Mouse (Mus musculus) liver, embryonic 13.5 days (tissue): Measurements from ENCODE around the gene Cd36. TPM values are rescaled to one million over a fixed set of nuclear protein-coding genes. Genes with fewer than 3 reads are reported as not detected.
A peak's percentile ranks its signal among the peaks of the same experiment; 100 is the strongest.
"Not testable (repeated sequence)": the region's sequence is repeated elsewhere in the genome, so short reads cannot be mapped to it uniquely, and the experiment has no call there.

Experiments
- ATAC-seq: fragments of 200-750 bp; cut with Nextera tagmentation; 2 replicates; pipeline ENCODE4 v1.8.0; 2017; ENCODE audit warnings: low read depth, mild to moderate bottlenecking, moderate number of reproducible peaks, moderate library complexity
- DNase-seq: peaks from one replicate; pipeline ENCODE4 v3.0.0; 2022
- H3K27ac ChIP-seq: fragments of 300-500 bp; sonication (generic); 2 replicates; pipeline ENCODE4 v1.5.1; 2015; ENCODE audit warnings: moderate library complexity, mild to moderate bottlenecking, inconsistent platforms
- H3K27me3 ChIP-seq: fragments of 300-500 bp; sonication (generic); 2 replicates; pipeline ENCODE4 v1.6.1; 2015; ENCODE audit warnings: mild to moderate bottlenecking, inconsistent platforms
- H3K36me3 ChIP-seq: fragments of 300-500 bp; sonication (generic); 2 replicates; pipeline ENCODE4 v1.6.1; 2015; ENCODE audit warnings: mild to moderate bottlenecking, inconsistent platforms
- H3K4me1 ChIP-seq: fragments of 300-500 bp; sonication (generic); replicated peaks from 2 replicates; pipeline ENCODE4 v1.6.1; 2015; ENCODE audit warnings: inconsistent platforms
- H3K4me2 ChIP-seq: fragments of 300-500 bp; sonication (generic); 2 replicates; pipeline ENCODE4 v1.6.1; 2015; ENCODE audit warnings: inconsistent platforms, mild to moderate bottlenecking, moderate library complexity
- H3K4me3 ChIP-seq: fragments of 300-500 bp; sonication (generic); replicated peaks from 2 replicates; pipeline ENCODE4 v1.5.1; 2015; ENCODE audit warnings: mild to moderate bottlenecking, inconsistent platforms
- H3K9ac ChIP-seq: fragments of 300-500 bp; sonication (generic); 2 replicates; pipeline ENCODE4 v1.6.1; 2015; ENCODE audit warnings: mild to moderate bottlenecking, inconsistent platforms
- H3K9me3 ChIP-seq: fragments of 300-500 bp; sonication (generic); replicated peaks from 2 replicates; pipeline ENCODE4 v1.6.1; 2016; ENCODE audit warnings: inconsistent platforms
- WGBS: fragments of 180-500 bp; shearing (Covaris S2); methylation state at CpG from one replicate; pipeline ENCODE4 v1.1.7; 2015; ENCODE audit not compliant: insufficient replicate concordance; 5-methylcytosine and 5-hydroxymethylcytosine counted together
- polyA plus RNA-seq: library from polyadenylated mRNA; unstranded; fragments of >200 nt; fragmentation: Nextera tagmentation; extraction: Ambion mirVana; gene quantifications from 2 replicates; pipeline ENCODE4 v1.2.1, GENCODE M21; 2015

The Cd36 gene
- polyA plus RNA-seq = 16.0 and 19.8 TPM in 2 replicates

GRCm38 (mm10) chr5:17888598-17888997, at the start of gene Cd36:
Cd36 (minus strand) TSS chr5:17888801.
- H3K4me3 ChIP-seq = no peak within 1 kb of the TSS
- no peak within 1 kb of the TSS for H3K4me2 ChIP-seq
- ATAC-seq (no peak), DNase-seq (no peak)
- 39% methylated on average over 5 of the region's 5 CpGs for WGBS
- no peak within 1 kb of the TSS for H3K27ac ChIP-seq
- no peaks in the 10 kb centered on the region for H3K4me1 ChIP-seq
- no peaks in the 10 kb centered on the region for H3K27me3 ChIP-seq
- H3K9ac ChIP-seq = no peak within 1 kb of the TSS
- H3K9me3 ChIP-seq = no peaks in the 10 kb centered on the region
- no peaks in the 10 kb centered on the region for H3K36me3 ChIP-seq

GRCm38 (mm10) chr5:17934501-17934900, 45.9 kb upstream of the Cd36 start:
- H3K9me3 ChIP-seq = no peaks in the 10 kb centered on the region
- ATAC-seq (no peak), DNase-seq (no peak)
- no peaks in the 10 kb centered on the region for H3K27me3 ChIP-seq
- no peak overlapping the region for H3K4me2 ChIP-seq
- H3K9ac ChIP-seq = no peak overlapping the region
- peaks cover 10% of the 10 kb centered on the region for H3K4me1 ChIP-seq
- no peaks in the 10 kb centered on the region for H3K36me3 ChIP-seq
- H3K4me3 ChIP-seq = no peak overlapping the region
- H3K27ac ChIP-seq = no peak overlapping the region
- 50% methylated on average over 1 of the region's 1 CpGs for whole genome bisulfite sequencing

GRCm38 (mm10) chr5:17931588-17931987, 43.0 kb upstream of the Cd36 start:
- H3K9ac ChIP-seq, H3K4me3 ChIP-seq, H3K9me3 ChIP-seq, H3K36me3 ChIP-seq, DNase-seq, H3K4me2 ChIP-seq, H3K27ac ChIP-seq, ATAC-seq, H3K27me3 ChIP-seq, H3K4me1 ChIP-seq: not testable (repeated sequence)
- 83% methylated on average over 2 of the region's 2 CpGs for WGBS

GRCm38 (mm10) chr5:17929006-17929567, 40.5 kb upstream of the Cd36 start:
- Histone ChIP-seq H3K9ac (no peak overlapping the region), H3K4me1 (no peaks in the 10 kb centered on the region), H3K4me3 (no peak overlapping the region), H3K9me3 (no peaks in the 10 kb centered on the region), H3K27ac (no peak overlapping the region), H3K27me3 (no peaks in the 10 kb centered on the region), H3K4me2 (no peak overlapping the region), H3K36me3 (no peaks in the 10 kb centered on the region)
- ATAC-seq = no peak
- DNase-seq = no peak
- 55% methylated on average over 7 of the region's 7 CpGs for WGBS

- Histone ChIP-seq H3K4me1 (no peaks in the 10 kb centered on the region), H3K27me3 (no peaks in the 10 kb centered on the region), H3K36me3 (no peaks in the 10 kb centered on the region), H3K27ac (no peak overlapping the region), H3K9ac (no peak overlapping the region), H3K9me3 (no peaks in the 10 kb centered on the region), H3K4me3 (no peak overlapping the region), H3K4me2 (no peak overlapping the region)
- ATAC-seq (no peak), DNase-seq (no peak)
- WGBS = 36% methylated on average over 4 of the region's 4 CpGs
These were observed 39.9 kb upstream of the Cd36 start for GRCm38 (mm10) chr5:17928471-17928870.

- Histone ChIP-seq H3K36me3 (no peaks in the 10 kb centered on the region), H3K27me3 (no peaks in the 10 kb centered on the region), H3K4me2 (no peak overlapping the region), H3K9ac (no peak overlapping the region), H3K9me3 (no peaks in the 10 kb centered on the region), H3K4me1 (no peaks in the 10 kb centered on the region), H3K27ac (no peak overlapping the region), H3K4me3 (no peak overlapping the region)
- WGBS = 33% methylated on average over 2 of the region's 2 CpGs
- ATAC-seq (no peak), DNase-seq (no peak)
These were observed 35.5 kb upstream of the Cd36 start for GRCm38 (mm10) chr5:17924085-17924518.

- no peaks in the 10 kb centered on the region for H3K9me3 ChIP-seq
- no peak overlapping the region for H3K9ac ChIP-seq
- no peak overlapping the region for H3K4me3 ChIP-seq
- no peaks in the 10 kb centered on the region for H3K27me3 ChIP-seq
- DNase-seq = no peak
- H3K4me1 ChIP-seq = no peaks in the 10 kb centered on the region
- no peak overlapping the region for H3K4me2 ChIP-seq
- no peak overlapping the region for H3K27ac ChIP-seq
- WGBS = 52% methylated on average over 3 of the region's 3 CpGs
- no peaks in the 10 kb centered on the region for H3K36me3 ChIP-seq
- ATAC-seq = no peak
These were observed 35.0 kb upstream of the Cd36 start for GRCm38 (mm10) chr5:17923648-17924047.

GRCm38 (mm10) chr5:17918966-17919365, 30.4 kb upstream of the Cd36 start:
- DNase-seq = no peak

GRCm38 (mm10) chr5:17904766-17905165, 16.2 kb upstream of the Cd36 start:
- no peaks in the 10 kb centered on the region for H3K9me3 ChIP-seq
- H3K27ac ChIP-seq = no peak overlapping the region
- no peaks in the 10 kb centered on the region for H3K36me3 ChIP-seq
- no peak overlapping the region for H3K4me2 ChIP-seq
- no peak overlapping the region for H3K9ac ChIP-seq
- no peaks in the 10 kb centered on the region for H3K27me3 ChIP-seq
- no peak overlapping the region for H3K4me3 ChIP-seq
- no peaks in the 10 kb centered on the region for H3K4me1 ChIP-seq
- ATAC-seq = no peak
- no peak for DNase-seq
- 61% methylated on average over 7 of the region's 7 CpGs for WGBS

More at GRCm38 (mm10) chr5:17918966-17919365, 30.4 kb upstream of the Cd36 start:
- Histone ChIP-seq H3K27ac (no peak overlapping the region), H3K9me3 (no peaks in the 10 kb centered on the region), H3K4me2 (no peak overlapping the region), H3K4me3 (no peak overlapping the region), H3K4me1 (no peaks in the 10 kb centered on the region), H3K9ac (no peak overlapping the region), H3K36me3 (no peaks in the 10 kb centered on the region), H3K27me3 (no peaks in the 10 kb centered on the region)
- no peak for ATAC-seq
- 74% methylated on average over 5 of the region's 5 CpGs for whole genome bisulfite sequencing

GRCm38 (mm10) chr5:17898948-17899347, 10.3 kb upstream of the Cd36 start:
- Histone ChIP-seq H3K9me3 (no peaks in the 10 kb centered on the region), H3K4me1 (no peaks in the 10 kb centered on the region), H3K27ac (no peak overlapping the region), H3K36me3 (no peaks in the 10 kb centered on the region), H3K4me3 (no peak overlapping the region), H3K27me3 (no peaks in the 10 kb centered on the region), H3K9ac (no peak overlapping the region), H3K4me2 (no peak overlapping the region)
- DNase-seq (no peak), ATAC-seq (peak; percentile 50)
- WGBS = 17% methylated on average over 3 of the region's 3 CpGs

- H3K9me3 ChIP-seq, H3K4me1 ChIP-seq, H3K9ac ChIP-seq, H3K4me3 ChIP-seq, H3K27me3 ChIP-seq, H3K4me2 ChIP-seq, H3K36me3 ChIP-seq, H3K27ac ChIP-seq, DNase-seq, ATAC-seq: not testable (repeated sequence)
- 72% methylated on average over 5 of the region's 5 CpGs for WGBS
These were observed 9.0 kb upstream of the Cd36 start for GRCm38 (mm10) chr5:17897641-17898040.

- WGBS = 51% methylated on average over 2 of the region's 2 CpGs
These were observed 5.1 kb upstream of the Cd36 start for GRCm38 (mm10) chr5:17893577-17894172.

More at GRCm38 (mm10) chr5:17893577-17894172, 5.1 kb upstream of the Cd36 start:
- H3K4me3 ChIP-seq = no peak overlapping the region
- H3K27ac ChIP-seq = no peak overlapping the region
- DNase-seq (no peak), ATAC-seq (no peak)
- H3K36me3 ChIP-seq = no peaks in the 10 kb centered on the region
- no peaks in the 10 kb centered on the region for H3K9me3 ChIP-seq
- H3K4me2 ChIP-seq = no peak overlapping the region
- H3K27me3 ChIP-seq = no peaks in the 10 kb centered on the region
- H3K9ac ChIP-seq = no peak overlapping the region
- H3K4me1 ChIP-seq = no peaks in the 10 kb centered on the region
